Comparison of ENCODE assay signal across 7 mouse cellular contexts in the genomic region with DNA sequence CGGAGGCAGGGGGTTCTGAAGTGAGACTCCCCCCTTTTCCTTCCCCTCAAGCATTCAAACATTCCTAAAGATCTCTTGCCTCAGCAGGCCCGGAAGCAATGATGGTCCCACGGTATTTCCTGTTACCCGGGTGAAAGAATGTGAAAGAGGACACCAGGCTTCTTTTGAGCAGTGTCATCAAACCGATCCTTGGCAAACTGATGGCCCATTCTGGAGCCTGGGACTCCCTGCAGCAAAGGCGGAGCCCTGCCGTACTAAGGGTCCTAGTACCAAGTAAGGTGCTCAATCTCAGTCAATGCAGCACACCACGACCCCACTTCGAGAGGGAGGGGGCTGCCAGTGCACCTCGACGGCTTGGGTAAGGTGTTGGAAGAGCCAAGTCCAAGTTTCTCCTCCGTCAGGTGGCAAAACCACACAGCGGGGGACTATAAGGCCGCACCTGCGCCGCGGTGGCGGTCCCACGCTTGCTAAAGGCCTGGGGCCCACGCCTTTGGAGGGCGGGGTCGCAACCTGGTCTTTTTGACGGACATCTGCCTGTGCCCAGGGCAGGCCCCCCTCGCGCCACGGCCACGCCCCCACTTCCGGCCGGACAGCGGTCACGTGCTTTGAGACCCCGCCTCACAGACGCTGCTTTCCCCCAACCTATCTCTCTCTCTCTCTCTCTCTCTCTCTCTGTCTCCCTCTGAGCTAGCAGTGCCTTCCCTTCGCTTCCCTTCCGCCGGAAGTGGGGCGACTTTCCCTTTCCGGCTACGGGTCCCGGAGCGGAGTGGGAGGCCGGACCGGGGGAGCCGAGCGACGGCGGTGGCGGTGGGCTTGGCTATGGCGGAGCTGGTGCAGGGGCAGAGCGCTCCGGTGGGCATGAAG. TPM values are rescaled to one million over a fixed set of nuclear protein-coding genes. Genes with fewer than 3 reads are reported as not detected.
DNase-seq lines count a peak whose midpoint lies in the region; ATAC-seq lines count a peak whose summit lies in the region.

A gene (plus strand): TSS at position 601 of the 864 bp plus-strand sequence.

- H3K9ac ChIP-seq in intestine, embryonic 16.5 days (ENCODE audit: low read depth, low read length): peak within 1 kb of the TSS; percentile 92
- H3K9ac ChIP-seq in midbrain, embryonic 11.5 days (ENCODE audit: low read length): peak within 1 kb of the TSS; percentile 96

- peak; percentile 97 for ATAC-seq in intestine, embryonic 16.5 days
- ATAC-seq in midbrain, embryonic 11.5 days (ENCODE audit: low FRiP score): peak; percentile 97

- H3K27ac ChIP-seq in intestine, embryonic 16.5 days (ENCODE audit: low read length): peak within 1 kb of the TSS; percentile 89
- H3K27ac ChIP-seq in midbrain, embryonic 11.5 days (ENCODE audit: low read depth, low read length): peak within 1 kb of the TSS; percentile 65; the same call in 1 of the 2 replicates

- intact Hi-C loops in left cerebral cortex, postnatal 36 days (cut with DNase I): loop anchor here (2.0 to 5.0 kb wide), 2 partner anchors 75 to 80 kb away; no protein-coding TSS in a partner anchor

- peak; percentile 94 for DNase-seq in adrenal gland, adult 8-10 months
- DNase-seq in embryo, embryonic 9.5 days (ENCODE audit: extremely low spot score): peak; percentile 96
- DNase-seq in gastrocnemius, postnatal 4 days (ENCODE audit: low spot score in 2 of 2): peak; percentile 89 to 92
- DNase-seq in left cerebral cortex, postnatal 36 days (ENCODE audit: low spot score in 2 of 2): peak; percentile 90 to 93
- DNase-seq in midbrain, embryonic 11.5 days (ENCODE audit: low spot score, missing footprints): peak; percentile 99
- peak; percentile 88 for DNase-seq in skeletal muscle tissue, adult 2 months (ENCODE audit: low read depth, low spot score)

- H3K4me2 ChIP-seq in intestine, embryonic 16.5 days (ENCODE audit: low read depth, low read length): peak within 1 kb of the TSS; percentile 86
- H3K4me2 ChIP-seq in midbrain, embryonic 11.5 days: peak within 1 kb of the TSS; percentile 93

- H3K4me3 ChIP-seq in intestine, embryonic 16.5 days (ENCODE audit: low read length): peak within 1 kb of the TSS; percentile 88
- H3K4me3 ChIP-seq in midbrain, embryonic 11.5 days (ENCODE audit: low read depth, low read length): peak within 1 kb of the TSS; percentile 99

- H3K36me3 ChIP-seq in intestine, embryonic 16.5 days (ENCODE audit: control insufficient read depth, insufficient read depth, low read length): no peaks in the 10 kb centered on the region
- no peaks in the 10 kb centered on the region; the same call in 1 of the 2 replicates for H3K36me3 ChIP-seq in midbrain, embryonic 11.5 days (ENCODE audit: control insufficient read depth, insufficient read depth, low read length)

- WGBS in intestine, embryonic 16.5 days: 1% methylated on average over 51 of the region's 51 CpGs
- 3% methylated on average over 49 of the region's 51 CpGs for WGBS in midbrain, embryonic 11.5 days

- H3K27me3 ChIP-seq in intestine, embryonic 16.5 days (replicated peaks; ENCODE audit: control insufficient read depth, insufficient read depth, low read length): no peaks in the 10 kb centered on the region
- H3K27me3 ChIP-seq in midbrain, embryonic 11.5 days (ENCODE audit: control insufficient read depth, insufficient read depth, low read length): no peaks in the 10 kb centered on the region

- no peaks in the 10 kb centered on the region for H3K9me3 ChIP-seq in intestine, embryonic 16.5 days (ENCODE audit: control insufficient read depth, low read length)
- H3K9me3 ChIP-seq in midbrain, embryonic 11.5 days (ENCODE audit: control insufficient read depth, low read length): no peaks in the 10 kb centered on the region

- H3K4me1 ChIP-seq in intestine, embryonic 16.5 days (ENCODE audit: control insufficient read depth, insufficient read depth, low read length): peaks cover 9% of the 10 kb centered on the region
- H3K4me1 ChIP-seq in midbrain, embryonic 11.5 days (ENCODE audit: control insufficient read depth, insufficient read depth, low read length): peaks cover 15% of the 10 kb centered on the region

RNA-seq across cellular contexts. Expression of the gene that starts here (rescaled TPM):
- total RNA-seq in adrenal gland, adult 8-10 months (2022): 10 to 100 TPM; 44.9 to 87.5 (median 62.4) TPM
- total RNA-seq in gastrocnemius, postnatal 4 days (2021): 10 to 100 TPM; 39.2 to 44.0 TPM
- polyA plus RNA-seq in intestine, embryonic 16.5 days (2015; fragmentation: Nextera tagmentation; extraction: Ambion mirVana): 56.7 and 61.2 TPM in 2 replicates
- total RNA-seq in left cerebral cortex, postnatal 36 days (2021): 10 to 100 TPM; 38.1 to 51.7 TPM
- polyA plus RNA-seq in midbrain, embryonic 11.5 days (2014; fragmentation: Nextera tagmentation; extraction: Ambion mirVana): 92.6 and 97.5 TPM in 2 replicates

Comparison
In these comparisons a context has a peak if more than half of its experiments do, and no peak if none do; other contexts are left out.
1. Peak in every context shown above with its lines: DNase-seq, ATAC-seq, H3K4me3 ChIP-seq and H3K27ac ChIP-seq.